Mouse (Mus musculus) layer of hippocampus, postnatal 25 days (tissue): ENCODE data around the gene Dync1li2. TPM values are rescaled to one million over a fixed set of nuclear protein-coding genes. Genes with fewer than 3 reads are reported as not detected.

ENCODE experiments used
- DNase-seq, 2 experiments: peaks; one replicate each; pipeline ENCODE4 v3.0.0; 2022; ENCODE audit warnings: mixed read lengths in 2 of 2, low spot score in 1 of 2; ENCODE audit errors: extremely low spot score in 1 of 2
- total RNA-seq, 2 experiments: library from RNA; stranded (reverse); gene quantifications; 2 replicates each; pipeline ENCODE4 v1.2.3; 2021

Dync1li2 gene
- total RNA-seq, 2 experiments from 2014 or later = 234 to 270 TPM

DNA sequence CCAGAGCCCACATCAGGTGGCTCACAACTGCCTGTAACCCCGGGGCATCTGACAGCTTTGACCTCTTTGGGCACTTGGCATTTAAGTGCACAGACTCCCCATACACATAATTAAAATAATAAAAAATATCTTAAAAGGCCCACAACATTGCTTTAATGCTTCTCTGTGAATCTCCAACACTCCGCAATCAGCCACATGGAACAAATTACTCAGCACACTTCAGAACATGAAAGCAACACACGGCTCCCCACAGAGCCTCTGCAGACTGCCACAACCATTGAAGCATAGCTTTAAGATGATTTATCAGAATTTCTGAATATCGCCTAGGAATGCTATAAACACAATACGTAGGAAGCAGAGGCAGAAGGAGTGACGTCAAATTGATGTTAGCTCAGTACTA lies 26.8 kb downstream of the Dync1li2 start:
- DNase-seq = no peak

DNA sequence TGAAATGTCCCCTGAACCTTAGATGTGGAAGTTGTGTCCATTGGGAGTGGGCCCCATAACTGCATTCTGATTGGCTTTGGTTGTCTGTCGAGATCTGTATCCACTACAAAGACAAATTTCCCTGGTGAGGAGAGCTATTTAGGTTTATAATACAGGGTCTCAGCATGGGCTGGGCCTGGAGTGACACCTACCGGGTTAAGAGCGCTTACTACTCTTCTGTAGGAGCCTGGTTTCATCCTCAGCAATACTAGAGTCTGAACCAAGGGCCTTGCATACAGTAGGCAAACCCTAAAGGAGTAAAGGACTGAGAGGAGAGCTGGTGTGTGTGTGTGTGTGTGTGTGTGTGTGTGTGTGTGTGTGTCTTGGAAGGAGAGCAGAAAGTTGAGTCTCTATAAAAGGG lies 28.6 kb downstream of the Dync1li2 start:
- no peak for DNase-seq

DNA sequence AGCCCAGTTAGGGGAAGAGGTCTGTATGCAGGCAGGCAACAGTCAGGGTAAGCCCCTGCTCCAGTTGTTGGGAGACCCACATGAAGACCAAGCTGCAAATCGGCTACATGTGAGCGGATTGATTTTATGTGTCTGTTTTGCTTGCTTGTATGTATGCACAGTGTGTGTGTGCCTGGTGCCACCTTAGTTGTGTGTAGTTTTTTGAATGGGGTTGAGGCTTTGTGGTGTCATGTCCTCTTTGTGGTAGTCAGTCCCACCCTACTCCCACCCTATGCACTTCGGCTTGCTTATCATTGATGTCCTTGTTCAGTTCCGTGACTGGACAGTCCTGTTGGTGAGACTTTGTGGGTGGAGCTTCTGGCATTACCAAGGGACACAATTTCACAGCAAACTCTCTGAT lies 29.1 kb downstream of the Dync1li2 start:
- no peak for DNase-seq

DNA sequence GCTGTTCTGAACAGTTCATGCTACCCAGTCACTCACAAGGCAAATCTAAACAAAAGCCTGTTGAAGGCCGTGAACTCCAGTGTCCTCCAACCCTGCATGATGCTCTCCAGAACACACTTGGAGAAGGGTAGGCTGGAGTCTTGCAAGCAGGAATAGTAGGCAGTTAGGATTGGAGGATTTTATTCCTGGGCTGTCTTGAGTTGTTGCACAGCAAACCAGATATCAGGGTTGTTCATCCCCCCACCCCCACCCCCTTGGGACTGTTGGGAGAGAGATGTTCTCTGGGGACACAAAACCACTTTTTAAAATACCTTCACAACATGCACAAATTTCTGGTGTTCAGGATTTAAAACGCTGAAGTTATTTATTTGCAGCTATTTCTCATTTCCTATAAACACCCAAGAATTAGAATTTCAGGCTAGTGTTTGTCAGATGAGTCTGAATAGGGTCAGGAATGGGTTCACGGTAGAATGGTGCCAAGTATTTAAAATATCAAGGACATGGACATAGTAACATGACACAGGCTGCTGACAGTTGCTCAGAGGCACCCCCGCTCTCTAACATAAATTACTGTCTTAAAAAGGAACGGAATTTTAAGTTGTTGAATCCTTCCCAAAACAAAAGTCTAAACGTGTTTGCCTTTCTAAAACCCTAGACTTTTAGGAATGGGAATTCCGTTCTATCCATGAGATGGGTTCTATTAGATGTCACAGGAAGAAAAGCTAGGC lies 29.9 kb downstream of the Dync1li2 start:
- DNase-seq = no peak

DNA sequence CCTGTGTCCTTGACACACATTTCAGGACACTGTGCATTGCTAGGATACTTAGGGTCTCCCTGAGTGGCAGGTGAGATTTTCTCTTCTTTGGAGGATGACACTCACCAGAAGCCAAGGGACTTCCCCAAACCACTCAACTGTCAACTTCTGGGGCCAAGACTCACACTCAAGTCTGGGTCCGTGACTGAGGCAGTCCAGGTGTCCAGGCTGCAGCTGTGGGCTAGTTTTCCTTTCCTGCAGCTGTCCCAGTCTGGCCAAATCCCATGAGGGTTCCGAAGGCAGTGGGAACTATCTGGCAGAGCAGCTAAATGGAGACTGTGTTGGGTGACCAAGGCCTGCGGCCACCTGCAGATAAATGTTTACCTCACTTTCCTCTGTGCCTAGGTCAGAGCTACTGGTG lies 30.9 kb downstream of the Dync1li2 start:
- no peak for DNase-seq

DNA sequence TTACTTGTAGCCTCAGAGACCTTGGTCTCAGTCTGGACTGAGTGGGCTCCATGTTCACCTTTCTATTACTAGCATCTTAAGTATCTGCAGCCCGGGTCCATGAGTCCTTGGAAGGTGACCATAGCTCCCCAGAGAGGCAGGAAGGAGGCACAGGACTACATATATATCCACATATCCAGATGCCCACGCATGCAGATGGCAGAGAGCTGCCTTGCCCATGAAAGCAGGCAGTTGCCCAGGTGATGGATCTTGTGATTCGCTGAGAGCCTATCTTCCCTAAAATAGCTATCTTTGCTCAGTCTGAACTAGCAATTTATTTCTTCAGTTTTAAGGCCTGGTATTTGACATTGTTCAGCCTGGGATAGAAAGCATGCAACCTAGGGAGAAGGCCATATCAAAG lies 31.4 kb downstream of the Dync1li2 start:
- DNase-seq = peak in 1 of 2 experiments; percentile 40

DNA sequence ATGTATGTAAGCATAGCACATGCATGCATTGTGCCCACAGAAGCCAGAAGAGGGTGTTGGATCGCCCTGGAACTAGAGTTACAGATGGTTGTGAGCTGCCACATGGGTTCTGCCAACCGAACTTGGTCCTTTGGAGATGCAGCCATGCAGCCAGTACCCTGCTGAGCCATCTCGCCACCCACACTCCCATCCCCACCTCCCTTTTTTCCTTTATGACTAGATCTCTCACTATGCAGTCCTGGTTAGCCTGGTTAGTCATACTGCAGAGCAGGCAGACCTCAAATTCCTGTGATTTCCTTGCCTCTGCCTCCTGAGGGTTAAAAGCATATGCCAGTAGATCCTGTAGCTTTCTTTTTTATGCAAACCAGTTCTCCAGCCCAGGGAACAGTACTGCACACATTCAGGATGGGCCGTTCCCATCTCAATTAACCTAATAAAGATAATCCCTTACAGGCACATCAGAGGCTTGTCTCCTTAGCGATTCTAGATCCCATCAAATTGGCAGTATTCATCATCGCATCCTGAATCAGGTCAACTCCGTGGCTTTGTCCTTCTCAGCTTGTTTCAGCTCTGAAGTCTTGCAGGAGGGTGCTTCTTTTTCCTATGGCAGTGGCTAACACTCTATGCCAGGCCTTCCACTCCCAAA lies 32.1 kb downstream of the Dync1li2 start:
- no peak for DNase-seq

DNA sequence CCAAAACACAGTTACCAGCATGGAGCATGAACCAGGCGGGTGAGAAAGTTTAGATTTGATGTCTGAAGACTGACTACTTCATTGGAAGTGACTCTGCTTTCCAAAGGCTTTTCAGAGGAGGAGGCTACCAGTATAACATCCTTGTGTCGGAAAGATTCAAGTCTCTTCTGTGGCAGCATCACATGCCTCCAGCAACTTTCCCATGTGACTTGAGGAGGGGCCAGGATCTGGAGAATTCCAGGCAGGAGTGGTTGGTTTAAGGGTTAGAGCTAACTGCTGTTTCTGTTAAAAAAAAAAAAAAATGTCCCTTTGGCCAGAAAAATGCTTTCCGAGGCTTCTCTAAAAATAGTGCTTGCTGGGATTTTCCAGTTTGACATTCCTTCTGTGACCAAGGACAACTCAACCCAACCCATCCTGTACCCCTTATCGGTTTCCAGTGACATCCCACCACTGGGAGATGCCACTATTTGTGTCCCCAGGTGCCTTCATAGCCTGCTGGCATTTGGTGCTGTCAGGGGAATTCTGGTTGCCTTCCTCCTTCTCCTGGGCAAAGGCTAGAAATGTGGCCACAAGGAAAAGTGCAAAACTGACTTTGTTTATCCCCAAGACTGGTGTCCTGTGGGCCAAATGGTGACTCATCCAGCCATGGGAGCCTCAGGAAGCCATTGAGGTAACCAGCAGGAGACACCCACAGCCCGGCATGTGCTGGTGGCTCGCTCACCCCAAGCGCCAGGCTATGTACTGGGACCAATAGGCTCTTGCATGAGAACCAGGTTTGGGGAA lies 34.3 kb downstream of the Dync1li2 start:
- DNase-seq = no peak

DNA sequence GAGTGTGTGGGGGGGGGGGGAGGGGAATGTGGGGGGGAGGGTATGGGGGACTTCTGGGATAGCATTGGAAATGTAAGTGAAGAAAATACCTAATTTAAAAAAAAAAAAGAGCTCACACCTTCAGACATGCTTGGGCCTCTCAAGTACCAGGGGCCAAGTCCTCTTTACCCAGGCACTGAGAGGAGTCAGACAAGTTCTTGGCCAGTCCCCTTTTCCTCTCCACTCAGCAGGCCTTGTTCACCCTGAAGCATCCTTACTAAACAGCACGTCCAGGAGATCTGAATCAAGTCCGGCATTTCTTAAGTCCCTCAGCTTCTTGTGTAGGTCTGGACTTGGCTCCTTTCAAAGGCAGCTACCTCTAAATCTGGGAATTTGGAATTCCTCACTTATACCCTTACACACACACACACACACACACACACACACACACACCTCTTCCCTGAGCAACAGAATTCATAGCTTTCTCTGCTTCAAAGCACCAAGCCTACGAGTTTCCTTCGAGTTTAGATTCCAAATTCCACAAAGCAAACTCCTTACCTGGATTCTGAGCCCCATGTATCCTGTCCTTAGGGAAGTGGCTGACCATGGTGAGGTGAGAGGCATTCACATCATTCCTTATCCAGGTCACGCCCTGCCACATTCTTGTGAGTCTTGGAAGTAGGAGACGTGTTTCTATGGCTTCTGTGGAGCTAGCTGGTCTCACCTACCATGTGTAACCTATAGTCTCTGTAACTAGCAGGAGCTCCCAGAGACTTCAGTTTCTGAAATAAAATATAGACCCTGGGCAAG lies 36.3 kb downstream of the Dync1li2 start:
- no peak for DNase-seq

DNA sequence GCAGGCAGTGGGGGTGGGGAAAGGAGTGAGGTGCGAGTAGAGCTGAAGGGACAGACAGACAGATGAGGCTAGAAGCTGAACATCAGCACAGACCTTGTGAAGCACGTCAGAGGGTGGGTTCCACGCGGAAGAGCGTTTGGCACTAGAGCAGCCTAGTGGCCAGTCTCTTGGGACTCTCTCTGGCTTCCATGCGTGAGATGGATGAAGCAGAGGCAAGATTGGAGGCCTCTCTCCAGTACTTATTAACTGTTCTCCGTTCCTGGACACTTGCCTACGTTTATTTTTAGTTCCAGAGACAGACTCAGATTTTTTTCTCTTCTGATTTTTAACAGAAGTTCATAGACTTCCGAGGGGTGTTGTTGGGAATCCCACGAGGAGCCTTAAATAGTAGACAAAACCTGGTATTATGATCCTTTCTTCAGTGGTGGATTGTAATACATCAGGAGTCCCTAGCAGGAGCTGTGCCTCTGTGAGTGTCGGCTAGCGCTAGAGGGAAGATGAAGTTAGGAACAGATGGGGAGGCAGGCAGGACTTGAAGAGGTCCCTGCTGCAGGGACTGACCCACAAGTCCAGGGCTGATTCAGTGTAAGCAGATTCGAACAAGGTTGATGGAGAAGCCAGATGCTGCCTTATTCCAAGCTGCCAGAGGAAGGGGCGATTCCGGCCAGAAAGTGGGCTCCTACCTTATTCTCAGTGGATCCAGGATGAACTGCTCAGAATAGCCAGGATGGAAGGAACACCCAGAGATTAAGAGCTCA lies 37.2 kb downstream of the Dync1li2 start:
- DNase-seq = no peak

DNA sequence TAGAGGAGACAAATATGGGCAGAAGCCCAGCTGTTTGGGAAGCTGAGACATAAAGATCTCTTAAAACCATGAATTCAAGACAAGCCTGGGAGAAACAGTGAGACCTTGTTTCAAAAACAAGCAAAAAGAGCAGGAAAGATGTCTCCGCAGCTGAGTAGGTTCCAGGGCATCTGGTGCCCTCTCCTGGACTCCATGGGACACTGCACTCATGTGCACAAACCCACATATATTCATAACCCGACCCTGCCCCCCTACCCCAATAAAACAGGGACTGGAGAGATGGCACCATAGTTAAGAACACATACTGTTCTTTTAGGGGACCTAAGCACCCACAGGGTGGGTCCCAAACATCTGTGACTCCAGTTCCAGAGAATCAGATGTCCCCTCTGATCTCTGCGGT lies 39.3 kb downstream of the Dync1li2 start:
- no peak for DNase-seq

DNA sequence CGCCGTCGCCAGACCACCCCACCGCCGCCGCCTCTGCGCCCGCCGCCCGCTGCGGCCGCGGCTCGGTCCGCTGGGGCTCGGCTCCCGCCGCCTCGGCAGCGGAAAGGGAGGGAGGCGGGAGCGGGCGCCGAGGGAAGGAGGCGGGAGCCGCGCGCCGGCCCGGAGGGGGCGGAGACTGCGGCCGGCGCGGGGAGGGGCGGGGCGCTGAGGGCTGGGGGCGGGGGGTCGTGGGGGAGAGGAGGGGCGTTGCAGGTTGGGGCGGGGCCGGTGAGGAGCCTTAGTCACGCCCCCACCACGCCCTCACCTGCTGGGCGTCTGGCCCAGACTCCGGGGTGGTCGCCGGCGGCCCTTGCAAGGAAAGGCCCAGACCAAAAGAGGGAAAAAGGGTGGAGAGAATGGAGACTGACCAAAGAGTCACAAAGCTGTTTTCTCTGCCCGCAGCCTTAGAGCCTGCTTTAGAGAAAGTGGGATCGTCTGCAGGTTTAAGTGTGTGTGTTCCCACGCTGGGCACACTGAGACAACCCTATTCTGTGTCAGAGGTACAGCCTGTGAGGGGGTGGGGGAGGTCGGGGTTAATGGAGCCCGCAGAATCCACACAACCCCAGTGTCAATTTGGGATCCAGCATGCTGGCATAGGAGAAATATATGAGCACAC lies 47.0 kb downstream of the Dync1li2 start, which contains the start of gene Cmtm4:
Gene Cmtm4 (minus strand): TSS at position 105 of the 655 bp plus-strand sequence.
- DNase-seq = peak; percentile 44 to 45

DNA sequence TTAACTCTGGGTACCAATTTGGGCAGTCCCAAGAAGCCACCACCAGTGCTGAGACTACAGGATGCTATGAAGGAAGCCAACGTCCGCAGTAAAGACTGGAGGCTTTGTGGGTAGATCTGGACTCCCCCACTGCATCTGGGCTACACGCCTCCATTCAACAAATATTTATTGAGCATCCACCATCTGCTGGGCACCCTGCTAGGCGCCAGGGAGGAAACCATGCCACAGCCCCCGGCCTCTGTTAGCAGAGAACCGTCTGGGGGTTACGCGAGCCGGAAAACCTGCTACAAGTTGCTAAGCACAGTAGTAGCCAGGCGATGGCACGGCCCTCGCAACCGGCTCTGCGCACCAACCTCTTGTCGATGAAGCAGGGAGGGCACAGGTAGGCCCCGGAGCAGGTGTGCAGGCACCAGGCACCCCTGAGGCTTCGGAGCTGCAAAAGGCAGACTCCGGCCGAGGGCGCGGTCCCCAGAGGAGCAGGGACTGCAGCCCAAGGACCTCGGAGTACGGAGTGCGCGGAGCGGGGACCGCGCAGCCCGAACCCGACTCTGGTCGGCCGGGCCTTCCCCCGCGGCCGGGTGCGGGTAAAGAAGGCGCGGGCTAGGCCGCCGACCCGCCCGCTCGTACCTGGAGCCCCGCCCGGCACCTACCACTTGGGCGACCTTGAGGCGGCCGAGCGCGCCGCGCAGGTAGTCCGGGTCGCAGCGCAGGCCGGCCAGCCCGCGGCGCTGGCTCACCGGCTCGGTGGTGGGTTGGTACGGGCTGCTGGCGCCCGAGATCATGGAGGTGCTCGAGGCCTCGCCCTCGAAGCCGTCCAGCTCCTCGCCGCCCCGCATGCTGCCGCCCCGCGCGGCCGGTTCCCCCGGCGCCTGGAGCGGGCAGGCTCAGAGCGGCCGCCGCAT lies 47.8 kb downstream of the Dync1li2 start:
- DNase-seq = no peak

DNA sequence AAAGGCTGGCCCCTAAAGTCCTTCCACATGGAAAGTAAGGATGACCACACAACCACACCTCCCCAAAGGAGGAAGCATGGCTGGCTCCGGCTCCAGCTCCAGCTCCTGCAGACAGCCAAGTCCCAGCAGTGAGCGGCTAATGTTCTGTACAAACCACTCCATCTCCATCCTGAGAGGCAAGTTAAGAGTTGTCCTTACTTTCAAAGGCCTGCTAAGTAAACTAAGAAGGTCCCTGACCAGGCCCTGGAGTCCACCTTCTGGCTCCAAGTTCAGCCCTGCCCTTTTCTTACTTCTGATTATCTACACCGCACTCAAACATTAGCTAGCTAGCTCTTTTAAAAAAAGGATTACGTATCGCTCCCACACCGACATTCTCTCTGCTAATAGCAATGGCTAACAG lies 49.1 kb downstream of the Dync1li2 start:
- DNase-seq = no peak

DNA sequence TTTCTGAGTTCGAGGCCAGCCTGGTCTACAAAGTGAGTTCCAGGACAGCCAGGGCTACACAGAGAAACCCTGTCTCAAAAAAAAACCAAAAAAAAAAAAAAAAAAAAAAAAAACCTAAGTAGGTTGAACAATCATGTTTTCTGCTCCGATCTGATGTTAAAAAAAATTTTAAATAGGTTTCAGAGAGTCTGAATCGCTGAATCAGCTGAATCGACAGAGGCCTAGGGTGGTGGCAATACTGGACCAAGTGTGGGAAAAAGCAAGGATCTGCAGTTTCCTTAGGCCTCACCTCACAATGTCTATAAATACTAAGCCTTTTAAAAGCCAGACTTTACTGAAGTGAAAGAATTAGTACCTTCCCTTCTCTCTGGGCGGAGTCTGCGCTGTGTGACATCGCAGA lies 49.7 kb downstream of the Dync1li2 start:
- DNase-seq = no peak

DNA sequence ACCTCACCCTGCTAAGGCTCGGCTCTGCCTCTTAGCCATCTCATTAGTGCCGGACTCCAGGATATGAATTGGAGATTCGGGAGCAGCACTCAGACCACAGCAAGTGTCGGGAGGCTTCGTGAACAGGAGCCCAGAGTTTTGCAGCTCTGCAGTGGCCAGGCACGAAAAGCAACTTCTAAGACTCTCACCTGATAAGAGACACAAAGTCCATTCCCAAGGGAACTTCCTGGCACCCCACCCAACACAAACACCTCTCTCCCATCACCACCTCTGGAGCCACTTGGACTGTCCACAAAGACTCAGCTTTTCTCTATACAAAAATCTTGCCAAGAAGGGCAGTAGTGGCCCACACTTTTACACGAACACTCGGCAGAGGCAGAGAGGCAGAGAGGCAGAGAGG lies 52.6 kb downstream of the Dync1li2 start:
- no peak for DNase-seq

DNA sequence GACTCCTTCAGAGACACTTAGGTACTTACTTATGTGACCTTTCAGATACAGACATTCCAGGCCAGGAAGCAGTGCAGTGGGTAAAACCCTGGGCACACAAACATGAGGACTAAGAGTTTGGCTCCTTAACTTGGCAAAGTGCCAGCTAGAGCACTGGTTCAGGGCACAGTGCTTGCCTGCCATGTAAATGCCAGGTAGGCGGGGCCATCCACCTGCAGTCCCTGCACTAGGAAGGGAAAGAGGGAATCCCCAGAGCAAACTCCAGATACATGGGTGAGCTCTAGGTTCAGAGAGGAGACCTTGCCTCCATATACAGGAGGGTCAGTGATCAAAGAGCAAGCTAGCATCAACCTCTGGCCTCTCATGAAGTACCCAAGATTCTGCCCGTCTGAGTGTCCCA lies 54.9 kb downstream of the Dync1li2 start:
- DNase-seq = no peak

DNA sequence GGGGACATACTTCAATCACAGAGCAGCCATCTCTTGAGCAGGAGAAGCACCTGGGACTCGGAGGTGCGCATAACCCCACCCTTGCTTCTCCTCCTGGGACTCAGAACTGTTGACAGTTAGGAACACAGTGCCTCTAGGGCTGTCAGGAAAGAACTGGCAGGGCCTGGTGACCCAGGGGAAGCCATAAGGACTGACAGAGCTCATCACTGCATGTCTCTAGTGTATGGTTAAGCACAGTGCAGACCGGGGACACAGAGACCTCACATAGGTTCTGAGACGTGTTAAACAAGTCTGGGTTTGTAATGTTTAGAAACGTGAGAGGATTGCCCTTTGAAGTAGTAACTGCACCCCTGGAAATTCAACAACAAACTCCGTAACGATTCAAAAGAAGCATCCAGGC lies 55.3 kb downstream of the Dync1li2 start:
- DNase-seq = no peak
